Mouse (Mus musculus) hindbrain, embryonic 13.5 days (tissue): ENCODE results near the gene Rnase12. TPM values are rescaled to one million over a fixed set of nuclear protein-coding genes. Genes with fewer than 3 reads are reported as not detected.
"Not testable (repeated sequence)": the region's sequence is repeated elsewhere in the genome, so short reads cannot be mapped to it uniquely, and the experiment has no call there.

ENCODE experiments used
- ATAC-seq: fragments of 200-750 bp; cut with Nextera tagmentation; 2 replicates; pipeline ENCODE4 v1.8.0; 2017; ENCODE audit warnings: moderate TSS enrichment; ENCODE audit not compliant: low FRiP score
- H3K27ac ChIP-seq: fragments of 300-500 bp; sonication (generic); 2 replicates; pipeline ENCODE4 v1.5.1; 2015; ENCODE audit warnings: inconsistent platforms, mild to moderate bottlenecking, moderate library complexity
- H3K27me3 ChIP-seq: fragments of 300-500 bp; sonication (generic); 2 replicates; pipeline ENCODE4 v1.6.1; 2015; ENCODE audit warnings: mild to moderate bottlenecking, inconsistent platforms
- H3K36me3 ChIP-seq: fragments of 300-500 bp; sonication (generic); 2 replicates; pipeline ENCODE4 v1.6.1; 2015; ENCODE audit warnings: mild to moderate bottlenecking, inconsistent platforms
- H3K4me1 ChIP-seq: fragments of 300-500 bp; sonication (generic); replicated peaks from 2 replicates; pipeline ENCODE4 v1.6.1; 2015; ENCODE audit warnings: inconsistent platforms
- H3K4me2 ChIP-seq: fragments of 300-500 bp; sonication (generic); 2 replicates; pipeline ENCODE4 v1.6.1; 2015; ENCODE audit warnings: inconsistent platforms, mild to moderate bottlenecking, moderate library complexity
- H3K4me3 ChIP-seq: fragments of 300-500 bp; sonication (generic); 2 replicates; pipeline ENCODE4 v1.5.1; 2015; ENCODE audit warnings: mild to moderate bottlenecking, inconsistent platforms
- H3K9ac ChIP-seq: fragments of 300-500 bp; sonication (generic); 2 replicates; pipeline ENCODE4 v1.6.1; 2015; ENCODE audit warnings: mild to moderate bottlenecking, inconsistent platforms
- H3K9me3 ChIP-seq: fragments of 300-500 bp; sonication (generic); 2 replicates; pipeline ENCODE4 v1.6.1; 2016; ENCODE audit warnings: inconsistent platforms
- WGBS: fragments of 180-500 bp; shearing (Covaris S2); methylation state at CpG from one replicate; pipeline ENCODE4 v1.1.7; 2015; 5-methylcytosine and 5-hydroxymethylcytosine counted together
- polyA plus RNA-seq: library from polyadenylated mRNA; unstranded; fragments of >200 nt; fragmentation: Nextera tagmentation; extraction: Ambion mirVana; gene quantifications from 2 replicates; pipeline ENCODE4 v1.2.1, GENCODE M21; 2015

The Rnase12 gene
- polyA plus RNA-seq, 1 experiment from 2014 or later: not detected

- no peaks in the 10 kb centered on the region for H3K4me1 ChIP-seq
- no peak for ATAC-seq
- no peaks in the 10 kb centered on the region for H3K9me3 ChIP-seq
- H3K36me3 ChIP-seq: no peaks in the 10 kb centered on the region
- 89% methylated on average over 4 of the region's 4 CpGs for WGBS
- no peaks in the 10 kb centered on the region for H3K27me3 ChIP-seq
- no peak overlapping the region for H3K27ac ChIP-seq
- H3K4me2 ChIP-seq: no peak overlapping the region
- H3K4me3 ChIP-seq: no peak overlapping the region
- no peak overlapping the region for H3K9ac ChIP-seq
Measured at GRCm38 (mm10) chr14:51036214-51036613, 21.2 kb downstream of the Rnase12 start.

GRCm38 (mm10) chr14:51035206-51035605, 22.3 kb downstream of the Rnase12 start:
- no peaks in the 10 kb centered on the region for H3K27me3 ChIP-seq
- H3K4me3 ChIP-seq: no peak overlapping the region
- no peaks in the 10 kb centered on the region for H3K36me3 ChIP-seq
- no peaks in the 10 kb centered on the region for H3K4me1 ChIP-seq
- ATAC-seq: no peak
- H3K4me2 ChIP-seq: no peak overlapping the region
- no peaks in the 10 kb centered on the region for H3K9me3 ChIP-seq
- WGBS: 52% methylated on average over 1 of the region's 1 CpGs
- no peak overlapping the region for H3K9ac ChIP-seq
- H3K27ac ChIP-seq: no peak overlapping the region

- no peak overlapping the region for H3K4me3 ChIP-seq
- no peaks in the 10 kb centered on the region for H3K4me1 ChIP-seq
- H3K9ac ChIP-seq: no peak overlapping the region
- no peak for ATAC-seq
- no peaks in the 10 kb centered on the region for H3K9me3 ChIP-seq
- H3K4me2 ChIP-seq: no peak overlapping the region
- 56% methylated on average over 3 of the region's 3 CpGs for WGBS
- H3K36me3 ChIP-seq: no peaks in the 10 kb centered on the region
- H3K27ac ChIP-seq: no peak overlapping the region
- no peaks in the 10 kb centered on the region for H3K27me3 ChIP-seq
Measured at GRCm38 (mm10) chr14:51027387-51028155, 29.9 kb downstream of the Rnase12 start.

- no peak for ATAC-seq
Measured at GRCm38 (mm10) chr14:51026391-51027133, 30.9 kb downstream of the Rnase12 start.

GRCm38 (mm10) chr14:51024820-51025219, 32.6 kb downstream of the Rnase12 start:
- no peaks in the 10 kb centered on the region for H3K36me3 ChIP-seq
- H3K4me2 ChIP-seq: no peak overlapping the region
- H3K27me3 ChIP-seq: no peaks in the 10 kb centered on the region
- H3K27ac ChIP-seq: no peak overlapping the region
- no peak overlapping the region for H3K4me3 ChIP-seq
- no peak for ATAC-seq
- H3K9ac ChIP-seq: no peak overlapping the region
- WGBS: 92% methylated on average over 1 of the region's 1 CpGs
- H3K4me1 ChIP-seq: no peaks in the 10 kb centered on the region
- no peaks in the 10 kb centered on the region for H3K9me3 ChIP-seq

More at GRCm38 (mm10) chr14:51026391-51027133, 30.9 kb downstream of the Rnase12 start:
- Histone ChIP-seq H3K4me1 (no peaks in the 10 kb centered on the region), H3K36me3 (no peaks in the 10 kb centered on the region), H3K27ac (no peak overlapping the region), H3K9me3 (no peaks in the 10 kb centered on the region), H3K4me3 (no peak overlapping the region), H3K9ac (no peak overlapping the region), H3K27me3 (no peaks in the 10 kb centered on the region), H3K4me2 (no peak overlapping the region)
- 37% methylated on average over 5 of the region's 5 CpGs for WGBS

GRCm38 (mm10) chr14:51023457-51023856, 34.0 kb downstream of the Rnase12 start:
- H3K27me3 ChIP-seq: no peaks in the 10 kb centered on the region
- no peaks in the 10 kb centered on the region for H3K36me3 ChIP-seq
- no peak overlapping the region for H3K4me2 ChIP-seq
- no peak overlapping the region for H3K27ac ChIP-seq
- H3K9me3 ChIP-seq: no peaks in the 10 kb centered on the region
- H3K4me3 ChIP-seq: no peak overlapping the region
- ATAC-seq: no peak
- no peaks in the 10 kb centered on the region for H3K4me1 ChIP-seq
- H3K9ac ChIP-seq: no peak overlapping the region
- 77% methylated on average over 4 of the region's 4 CpGs for WGBS

- no peaks in the 10 kb centered on the region for H3K36me3 ChIP-seq
- H3K4me1 ChIP-seq: no peaks in the 10 kb centered on the region
- H3K27me3 ChIP-seq: no peaks in the 10 kb centered on the region
- WGBS: 81% methylated on average over 3 of the region's 3 CpGs
- no peak overlapping the region for H3K4me3 ChIP-seq
- ATAC-seq: no peak
- H3K9ac ChIP-seq: no peak overlapping the region
- no peak overlapping the region for H3K4me2 ChIP-seq
- no peak overlapping the region for H3K27ac ChIP-seq
- no peaks in the 10 kb centered on the region for H3K9me3 ChIP-seq
Measured at GRCm38 (mm10) chr14:51017256-51017655, 40.2 kb downstream of the Rnase12 start.

- H3K9ac ChIP-seq: no peak overlapping the region
- no peak overlapping the region for H3K4me2 ChIP-seq
- no peaks in the 10 kb centered on the region for H3K36me3 ChIP-seq
- H3K9me3 ChIP-seq: no peaks in the 10 kb centered on the region
- no peak for ATAC-seq
- no peaks in the 10 kb centered on the region for H3K27me3 ChIP-seq
- no peak overlapping the region for H3K27ac ChIP-seq
- no peak overlapping the region for H3K4me3 ChIP-seq
- no peaks in the 10 kb centered on the region for H3K4me1 ChIP-seq
Measured at GRCm38 (mm10) chr14:51015780-51016179, 41.7 kb downstream of the Rnase12 start.

GRCm38 (mm10) chr14:51014724-51015123, 42.7 kb downstream of the Rnase12 start:
- WGBS: 94% methylated on average over 3 of the region's 3 CpGs
- not testable (repeated sequence) for H3K4me3 ChIP-seq, H3K27me3 ChIP-seq, H3K4me2 ChIP-seq, H3K36me3 ChIP-seq, H3K9ac ChIP-seq, H3K4me1 ChIP-seq, H3K27ac ChIP-seq, H3K9me3 ChIP-seq, ATAC-seq

- no peak for ATAC-seq
- Histone ChIP-seq H3K9ac (no peak overlapping the region), H3K4me1 (no peaks in the 10 kb centered on the region), H3K9me3 (no peaks in the 10 kb centered on the region), H3K27me3 (no peaks in the 10 kb centered on the region), H3K4me3 (no peak overlapping the region), H3K36me3 (no peaks in the 10 kb centered on the region), H3K27ac (no peak overlapping the region), H3K4me2 (no peak overlapping the region)
- WGBS: 88% methylated on average over 6 of the region's 6 CpGs
Measured at GRCm38 (mm10) chr14:51009572-51009971, 47.9 kb downstream of the Rnase12 start.

- H3K4me2 ChIP-seq: no peak overlapping the region
- ATAC-seq: no peak
Measured at GRCm38 (mm10) chr14:51008781-51009180, 48.7 kb downstream of the Rnase12 start.

GRCm38 (mm10) chr14:51007914-51008713, 49.3 kb downstream of the Rnase12 start:
- WGBS: 87% methylated on average over 13 of the region's 13 CpGs
- no peaks in the 10 kb centered on the region for H3K9me3 ChIP-seq
- ATAC-seq: no peak
- no peaks in the 10 kb centered on the region for H3K36me3 ChIP-seq
- H3K4me3 ChIP-seq: no peak overlapping the region
- H3K4me1 ChIP-seq: no peaks in the 10 kb centered on the region
- H3K27me3 ChIP-seq: no peaks in the 10 kb centered on the region
- H3K9ac ChIP-seq: no peak overlapping the region
- H3K4me2 ChIP-seq: no peak overlapping the region
- H3K27ac ChIP-seq: no peak overlapping the region

More at GRCm38 (mm10) chr14:51008781-51009180, 48.7 kb downstream of the Rnase12 start:
- Histone ChIP-seq H3K9me3 (no peaks in the 10 kb centered on the region), H3K4me3 (no peak overlapping the region), H3K27me3 (no peaks in the 10 kb centered on the region), H3K27ac (no peak overlapping the region), H3K9ac (no peak overlapping the region), H3K4me1 (no peaks in the 10 kb centered on the region), H3K36me3 (no peaks in the 10 kb centered on the region)
- 90% methylated on average over 4 of the region's 4 CpGs for WGBS
